Mouse (Mus musculus) ES-E14 (cell line): ENCODE measurements around the gene Zfp687. TPM values are rescaled to one million over a fixed set of nuclear protein-coding genes. Genes with fewer than 3 reads are reported as not detected.

ENCODE experiments used
- DNase-seq: peaks from one replicate; pipeline ENCODE4 v3.0.0-alpha.2; 2013; ENCODE audit warnings: low read depth, low spot score
- H3K27ac ChIP-seq: 2 replicates; pipeline ENCODE4 v1.5.1; 2012; ENCODE audit warnings: low read depth, mild to moderate bottlenecking, low read length, moderate library complexity, mixed read lengths; ENCODE audit not compliant: poor library complexity, insufficient read depth, severe bottlenecking
- H3K36me3 ChIP-seq: 2 replicates; pipeline ENCODE4 v1.6.1; 2012; ENCODE audit warnings: mild to moderate bottlenecking, low read length, moderate library complexity, mixed read lengths; ENCODE audit not compliant: control insufficient read depth, poor library complexity, insufficient read depth, severe bottlenecking
- H3K4me1 ChIP-seq, 2 experiments: fragments of 150-350 bp in 1 of 2; sonication (generic) in 1 of 2; 2 replicates each; pipeline ENCODE4 v1.6.1; 2012; ENCODE audit warnings: low read length in 2 of 2, mild to moderate bottlenecking in 1 of 2, mixed read lengths in 1 of 2; ENCODE audit not compliant: control insufficient read depth in 2 of 2, insufficient read depth in 2 of 2, poor library complexity in 1 of 2
- H3K4me3 ChIP-seq, 2 experiments: fragments of 150-350 bp in 1 of 2; sonication (generic) in 1 of 2; 2 replicates each; pipeline ENCODE4 v1.5.1; 2012; ENCODE audit warnings: low read length in 2 of 2, low read depth in 1 of 2, mild to moderate bottlenecking in 1 of 2, mixed read lengths in 1 of 2; ENCODE audit not compliant: insufficient read depth in 1 of 2, poor library complexity in 1 of 2, severe bottlenecking in 1 of 2
- H3K9ac ChIP-seq: 2 replicates; pipeline ENCODE4 v1.6.1; 2012; ENCODE audit warnings: low read depth, mild to moderate bottlenecking, low read length, mixed read lengths; ENCODE audit not compliant: poor library complexity, insufficient read depth, severe bottlenecking
- H3K9me3 ChIP-seq: fragments of 150-350 bp; sonication (generic); 2 replicates; pipeline ENCODE4 v1.6.1; 2012; ENCODE audit warnings: low read depth, mild to moderate bottlenecking, low read length; ENCODE audit not compliant: control insufficient read depth, insufficient read depth
- CHD2 ChIP-seq: IDR thresholded peaks from 2 replicates; pipeline ENCODE4 v1.6.1; 2014; ENCODE audit warnings: mild to moderate bottlenecking, low read depth, low read length, inconsistent platforms
- HCFC1 ChIP-seq: IDR thresholded peaks from 2 replicates; pipeline ENCODE4 v1.6.1; 2012; ENCODE audit warnings: low read length, inconsistent platforms, borderline replicate concordance; ENCODE audit not compliant: insufficient read depth
- MAFK ChIP-seq: IDR thresholded peaks from 2 replicates; pipeline ENCODE4 v1.6.1; 2014; ENCODE audit warnings: mild to moderate bottlenecking, low read depth, low read length, inconsistent platforms; ENCODE audit not compliant: insufficient read depth
- ZC3H11A ChIP-seq: IDR thresholded peaks from 2 replicates; pipeline ENCODE4 v1.6.1; 2012; ENCODE audit warnings: low read depth, mild to moderate bottlenecking, inconsistent platforms, low read length, borderline replicate concordance
- ZNF384 ChIP-seq: IDR thresholded peaks from 2 replicates; pipeline ENCODE4 v1.6.1; 2012; ENCODE audit warnings: low read depth, low read length, inconsistent platforms
- in situ Hi-C, 2 experiments: fragments of 600-800 bp; cut with MboI; formaldehyde crosslinking; loops; one replicate each; pipeline ENCODE4 v1.15.1; 2025; ENCODE audit warnings: low sequenced_read_pairs in 2 of 2, inconsistent platforms in 1 of 2; ENCODE audit not compliant: unreplicated experiment in 2 of 2
- total RNA-seq: library from RNA; depleted of rRNA; stranded (reverse); fragments of 300-350 nt; gene quantifications from 2 replicates; pipeline ENCODE4 v1.2.3, GENCODE M21; 2012; rRNA removed

The Zfp687 gene
- total RNA-seq = 19.8 and 20.6 TPM in 2 replicates

DNA sequence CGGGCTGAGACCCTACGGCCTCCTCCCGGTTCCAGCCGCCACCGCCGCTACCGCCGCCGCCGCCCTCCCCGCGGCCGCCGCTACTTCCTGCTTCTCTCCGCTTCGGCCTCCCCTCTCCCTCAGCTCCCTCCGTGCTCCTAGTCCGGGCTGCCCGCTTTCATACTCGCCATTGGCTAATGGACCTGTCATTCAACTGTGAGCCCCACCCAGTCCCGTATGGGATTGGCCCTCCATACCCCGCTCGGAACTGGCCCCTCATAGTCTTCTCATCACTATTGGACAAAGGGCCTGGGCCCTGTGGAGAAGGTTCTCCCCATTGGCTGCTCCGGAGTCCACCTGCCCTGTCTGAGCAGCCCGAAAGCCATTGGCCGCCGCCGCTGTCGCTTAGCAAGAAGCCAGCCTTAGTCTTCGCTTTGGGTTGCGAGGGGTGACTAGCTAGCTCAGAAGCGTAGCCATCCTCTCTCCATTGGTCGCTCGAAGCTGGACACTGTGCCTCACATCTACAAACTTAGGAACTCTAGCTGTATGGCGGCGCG is at the start of gene Zfp687:
Gene Zfp687, minus strand, starts transcription at position 112 of the 536 bp plus-strand sequence.
- in situ Hi-C loops = no loop called here
- H3K9me3 ChIP-seq = no peaks in the 10 kb centered on the region
- TF ChIP-seq ZNF384 (no peak), HCFC1 (no peak), ZC3H11A (no peak), CHD2 (peak; percentile 91), MAFK (no peak)
- peaks cover 0 to 5% of the 10 kb centered on the region in 2 experiments; a peak in 1 of 4 replicates for H3K4me1 ChIP-seq
- H3K27ac ChIP-seq = peak within 1 kb of the TSS; percentile 97
- DNase-seq = peak; percentile 99
- peak within 1 kb of the TSS; percentile 92 for H3K9ac ChIP-seq
- H3K36me3 ChIP-seq = peaks cover 19% of the 10 kb centered on the region
- H3K4me3 ChIP-seq = peak within 1 kb of the TSS; percentile 79 to 92

DNA sequence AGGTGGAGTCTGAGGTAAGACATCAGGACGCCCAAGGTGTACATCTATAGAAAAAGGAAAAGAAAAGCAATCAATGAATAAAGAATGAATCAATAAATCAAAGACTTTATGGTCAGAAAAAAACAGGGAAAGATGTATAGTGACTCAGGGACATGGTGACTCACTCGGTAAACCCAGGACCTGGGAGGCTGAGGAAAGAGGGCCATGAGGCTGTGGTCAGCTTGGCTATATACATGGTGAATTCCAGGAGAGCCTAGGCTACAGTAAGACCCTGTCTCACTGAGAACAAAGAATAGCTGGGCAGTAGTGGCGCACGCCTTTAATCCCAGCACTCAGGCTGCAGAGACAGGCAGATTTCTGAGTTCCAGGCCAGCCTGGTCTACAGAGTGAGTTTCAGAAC is 48.5 kb upstream of the Zfp687 start:
- H3K9ac ChIP-seq = no peak overlapping the region
- no peaks in the 10 kb centered on the region for H3K9me3 ChIP-seq
- no peak for DNase-seq
- no peak overlapping the region for H3K27ac ChIP-seq
- peaks cover 59% of the 10 kb centered on the region for H3K36me3 ChIP-seq
- no peak for TF ChIP-seq CHD2
- TF ChIP-seq ZNF384 = no peak
- TF ChIP-seq ZC3H11A = no peak
- no peak for TF ChIP-seq MAFK
- TF ChIP-seq HCFC1 = no peak
- in situ Hi-C loops = no loop called here
- H3K4me3 ChIP-seq = no peak overlapping the region
- no peaks in the 10 kb centered on the region for H3K4me1 ChIP-seq

- Histone ChIP-seq H3K9me3 (no peaks in the 10 kb centered on the region), H3K36me3 (peaks cover 33% of the 10 kb centered on the region), H3K4me3 (no peak overlapping the region), H3K27ac (no peak overlapping the region), H3K4me1 (0 out of 4 replicates have a peak, but pooled peaks cover 0 to 2% of the 10 kb centered on the region in 2 experiments), H3K9ac (no peak overlapping the region)
- in situ Hi-C loops = no loop called here
- no peak for DNase-seq
- TF ChIP-seq CHD2 (no peak), ZNF384 (no peak), ZC3H11A (no peak), HCFC1 (no peak), MAFK (no peak)
Observed at GRCm38 (mm10) chr3:95058078-95058477, 42.8 kb upstream of the Zfp687 start.

DNA sequence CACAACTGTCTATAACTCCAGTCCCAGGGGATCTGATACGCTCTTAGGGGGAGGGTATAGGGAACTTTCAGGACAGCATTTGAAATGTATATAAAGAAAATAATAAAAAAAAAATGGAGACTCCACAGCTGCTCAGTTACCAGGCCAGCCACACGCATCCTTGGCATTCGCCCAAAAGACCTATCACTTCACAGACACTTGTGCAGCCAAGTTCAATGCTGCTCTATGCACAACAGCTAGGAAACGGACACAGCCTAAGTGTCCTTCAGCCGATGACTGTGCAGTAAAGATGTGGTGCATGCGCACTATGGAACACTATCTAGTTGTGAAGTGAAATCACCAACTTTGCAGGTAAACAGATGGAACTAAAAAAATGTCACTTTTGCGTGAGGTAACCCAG is 41.0 kb upstream of the Zfp687 start:
- Histone ChIP-seq H3K36me3 (peaks cover 22% of the 10 kb centered on the region), H3K27ac (no peak overlapping the region), H3K9me3 (no peaks in the 10 kb centered on the region), H3K9ac (no peak overlapping the region), H3K4me3 (no peak overlapping the region), H3K4me1 (peaks cover 0 to 4% of the 10 kb centered on the region in 2 experiments; a peak in 1 of 4 replicates)
- no peak for DNase-seq
- no peak for TF ChIP-seq ZC3H11A
- TF ChIP-seq ZNF384 = no peak
- no peak for TF ChIP-seq MAFK
- TF ChIP-seq HCFC1 = no peak
- TF ChIP-seq CHD2 = no peak
- in situ Hi-C loops = no loop called here
